Mouse (Mus musculus) NIH3T3 (cell line): ENCODE measurements at regions not wholly inside any gene's neighbourhood (a gene's known extent, or its start where the extent isn't known, plus 50 kb on each side); places are given as distances from the start of the nearest gene placed in this dataset.

Source experiments
- DNase-seq: peaks from one replicate; pipeline ENCODE4 v3.0.0-alpha.2; 2012; ENCODE audit warnings: low read depth

GRCm38 (mm10) chr9:31582947-31583346, 118.7 kb upstream of the Tmem45b start:
- DNase-seq = no peak

GRCm38 (mm10) chr9:31578506-31579173, 114.4 kb upstream of the Tmem45b start:
- DNase-seq = no peak

GRCm38 (mm10) chr9:31577066-31577465, 112.8 kb upstream of the Tmem45b start:
- peak; percentile 6 for DNase-seq

GRCm38 (mm10) chr9:31567029-31567428, 102.8 kb upstream of the Tmem45b start:
- DNase-seq = no peak

- DNase-seq = no peak
Measured at GRCm38 (mm10) chr9:31566257-31567007, 102.2 kb upstream of the Tmem45b start.

GRCm38 (mm10) chr9:31564996-31565773, 100.9 kb upstream of the Tmem45b start:
- no peak for DNase-seq

- no peak for DNase-seq
Measured at GRCm38 (mm10) chr9:31563541-31563940, 99.3 kb upstream of the Tmem45b start.

GRCm38 (mm10) chr9:31560226-31560556, 95.9 kb upstream of the Tmem45b start:
- DNase-seq = no peak

GRCm38 (mm10) chr9:31559506-31560225, 95.4 kb upstream of the Tmem45b start:
- DNase-seq = peak; percentile 83

- no peak for DNase-seq
Measured at GRCm38 (mm10) chr9:31543691-31544052, 79.4 kb upstream of the Tmem45b start.

GRCm38 (mm10) chr9:31542909-31543690, 78.8 kb upstream of the Tmem45b start:
- peak; percentile 79 for DNase-seq

GRCm38 (mm10) chr9:31541615-31542191, 77.4 kb upstream of the Tmem45b start:
- DNase-seq = no peak

GRCm38 (mm10) chr9:31538458-31539210, 74.4 kb upstream of the Tmem45b start:
- no peak for DNase-seq

GRCm38 (mm10) chr9:31529021-31529420, 64.8 kb upstream of the Tmem45b start:
- no peak for DNase-seq

GRCm38 (mm10) chr9:31527216-31527615, 63.0 kb upstream of the Tmem45b start:
- DNase-seq = no peak
